Mouse (Mus musculus): Measurements from ENCODE around the gene Trub1. TPM values are rescaled to one million over a fixed set of nuclear protein-coding genes. Genes with fewer than 3 reads are reported as not detected.

Trub1 gene
- polyA plus RNA-seq (2012; fragmentation: generic; extraction: Trizol): 4.7 TPM

GRCm38 (mm10) chr19:57452492-57453217 lies at the start of gene Trub1:
TSS of gene Trub1 (plus strand) at chr19:57452912.
- TF ChIP-seq REST (IDR thresholded peaks at IDR 0.05; ENCODE audit: insufficient read depth, insufficient read length) (no peak), MYOG (IDR thresholded peaks at IDR 0.05; ENCODE audit: control insufficient read depth in 1 of 3, insufficient read depth in 1 of 3, insufficient read length in 2 of 3, low read depth in 2 of 3) (peak; percentile 20 to 79 (median 34)), TCF3 (IDR thresholded peaks at IDR 0.05; ENCODE audit: insufficient read length, low read depth) (no peak), CEBPB (IDR thresholded peaks at IDR 0.05; ENCODE audit: insufficient read depth, poor library complexity, severe bottlenecking) (no peak), TCF12 (IDR thresholded peaks at IDR 0.05; ENCODE audit: insufficient read depth, poor library complexity, severe bottlenecking) (no peak), POLR2A (IDR thresholded peaks at IDR 0.05; ENCODE audit: insufficient read length, low read depth) (peak; percentile 86), SRF (IDR thresholded peaks at IDR 0.05; ENCODE audit: control insufficient read depth, insufficient read length, low read depth) (peak; percentile 61), MAX (IDR thresholded peaks at IDR 0.05; ENCODE audit: low read depth) (peak; percentile 19), E2F4 (IDR thresholded peaks at IDR 0.05; ENCODE audit: insufficient read depth) (no peak), MYOD1 (IDR thresholded peaks at IDR 0.05; ENCODE audit: control insufficient read depth in 1 of 3, insufficient read length in 2 of 3, low read depth in 2 of 3) (peak in 2 of 3 experiments; percentile 69 to 72), POLR2AphosphoS2 (IDR thresholded peaks at IDR 0.05; ENCODE audit: insufficient read length, low read depth) (peak; percentile 65), USF1 (IDR thresholded peaks at IDR 0.05; ENCODE audit: low read depth) (no peak)
- Histone ChIP-seq H3K4me3 (peak within 1 kb of the TSS; percentile 43), H3K4me2 (ENCODE audit: low read depth) (peak within 1 kb of the TSS; percentile 95), H3ac (ENCODE audit: control insufficient read depth, insufficient read length) (peak within 1 kb of the TSS; percentile 64), H3K27me3 (ENCODE audit: control insufficient read depth, insufficient read depth, insufficient read length) (no peaks in the 10 kb centered on the region), H3K79me2 (ENCODE audit: control insufficient read depth, insufficient read depth) (no peaks in the 10 kb centered on the region), H3K36me3 (ENCODE audit: control insufficient read depth, insufficient read depth) (no peaks in the 10 kb centered on the region)

DNA sequence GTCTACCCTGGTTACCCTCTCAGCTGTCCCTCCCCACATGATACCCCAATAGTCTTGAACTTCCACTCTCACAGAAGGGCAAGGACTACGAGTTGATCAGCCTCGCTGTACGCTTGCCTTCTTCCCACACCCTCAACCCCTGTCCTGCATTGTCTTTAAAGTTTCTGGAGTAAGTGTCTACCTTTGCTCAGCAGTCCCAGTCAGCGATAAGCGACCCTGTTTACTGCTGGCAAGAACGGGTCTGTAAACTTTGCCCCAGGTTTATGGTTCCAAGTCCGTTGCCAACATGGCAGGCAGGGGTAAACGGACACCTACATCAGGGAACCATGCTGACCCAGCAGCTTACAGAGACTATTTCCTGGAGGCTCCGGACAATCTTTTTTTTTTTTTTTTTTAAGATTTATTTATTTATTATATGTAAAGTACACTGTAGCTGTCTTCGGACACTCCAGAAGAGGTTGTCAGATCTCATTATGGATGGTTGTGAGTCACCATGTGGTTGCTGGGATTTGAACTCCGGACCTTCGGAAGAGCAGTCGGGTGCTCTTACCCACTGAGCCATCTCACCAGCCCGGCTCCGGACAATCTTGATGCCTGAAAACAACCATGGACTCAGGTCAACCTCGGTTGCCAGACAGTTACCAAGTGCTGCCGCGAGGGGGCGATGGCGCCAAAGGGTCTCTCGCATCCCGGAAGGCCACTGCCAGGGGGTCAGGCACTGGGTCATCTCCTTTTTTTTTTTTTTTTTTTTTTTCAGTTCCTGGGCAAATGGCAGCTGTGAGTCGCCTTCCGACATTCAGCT lies 48.8 kb upstream of the Trub1 start:
- no peak overlapping the region for H3K4me3 ChIP-seq
- no peak overlapping the region for H3ac ChIP-seq (ENCODE audit: control insufficient read depth, insufficient read length)
- no peaks in the 10 kb centered on the region for H3K79me2 ChIP-seq (ENCODE audit: control insufficient read depth, insufficient read depth)
- H3K36me3 ChIP-seq (ENCODE audit: control insufficient read depth, insufficient read depth): no peaks in the 10 kb centered on the region
- no peak for TF ChIP-seq USF1 (IDR thresholded peaks at IDR 0.05; ENCODE audit: low read depth)
- no peak for TF ChIP-seq MYOD1 (IDR thresholded peaks at IDR 0.05; ENCODE audit: control insufficient read depth in 1 of 3, insufficient read length in 2 of 3, low read depth in 2 of 3)
- TF ChIP-seq REST (IDR thresholded peaks at IDR 0.05; ENCODE audit: insufficient read depth, insufficient read length): no peak
- TF ChIP-seq MYOG (IDR thresholded peaks at IDR 0.05; ENCODE audit: control insufficient read depth in 1 of 3, insufficient read depth in 1 of 3, insufficient read length in 2 of 3, low read depth in 2 of 3): no peak
- TF ChIP-seq POLR2AphosphoS2 (IDR thresholded peaks at IDR 0.05; ENCODE audit: insufficient read length, low read depth): no peak
- no peak for TF ChIP-seq CEBPB (IDR thresholded peaks at IDR 0.05; ENCODE audit: insufficient read depth, poor library complexity, severe bottlenecking)
- no peak for TF ChIP-seq MAX (IDR thresholded peaks at IDR 0.05; ENCODE audit: low read depth)
- no peak for TF ChIP-seq TCF3 (IDR thresholded peaks at IDR 0.05; ENCODE audit: insufficient read length, low read depth)
- TF ChIP-seq TCF12 (IDR thresholded peaks at IDR 0.05; ENCODE audit: insufficient read depth, poor library complexity, severe bottlenecking): no peak
- no peak for TF ChIP-seq SRF (IDR thresholded peaks at IDR 0.05; ENCODE audit: control insufficient read depth, insufficient read length, low read depth)
- no peaks in the 10 kb centered on the region for H3K27me3 ChIP-seq (ENCODE audit: control insufficient read depth, insufficient read depth, insufficient read length)
- peak overlapping the region; percentile 33 for H3K4me2 ChIP-seq (ENCODE audit: low read depth)

DNA sequence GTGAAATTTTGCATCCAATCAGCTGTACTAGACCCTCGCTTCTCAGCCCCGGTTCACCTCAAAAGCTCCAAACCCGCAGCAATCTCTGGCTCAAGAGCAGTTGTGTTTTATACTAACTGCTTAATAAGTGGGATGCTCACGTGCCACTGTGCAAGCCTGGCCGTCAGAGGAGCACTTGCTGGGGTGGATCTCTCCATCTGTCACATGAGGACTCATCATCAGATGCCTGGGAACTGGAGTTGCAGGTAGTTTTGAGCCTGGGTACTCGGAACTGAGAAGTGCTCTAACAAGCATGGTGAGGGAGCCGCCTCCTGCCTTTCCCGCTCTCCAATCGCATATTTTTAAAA lies 48.2 kb upstream of the Trub1 start:
- no peak overlapping the region for H3K4me3 ChIP-seq
- TF ChIP-seq MYOD1 (IDR thresholded peaks at IDR 0.05; ENCODE audit: control insufficient read depth in 1 of 3, insufficient read length in 2 of 3, low read depth in 2 of 3): no peak
- no peak for TF ChIP-seq POLR2A (IDR thresholded peaks at IDR 0.05; ENCODE audit: insufficient read length, low read depth)
- TF ChIP-seq REST (IDR thresholded peaks at IDR 0.05; ENCODE audit: insufficient read depth, insufficient read length): no peak
- TF ChIP-seq SRF (IDR thresholded peaks at IDR 0.05; ENCODE audit: control insufficient read depth, insufficient read length, low read depth): no peak
- no peak for TF ChIP-seq POLR2AphosphoS2 (IDR thresholded peaks at IDR 0.05; ENCODE audit: insufficient read length, low read depth)
- no peak for TF ChIP-seq MAX (IDR thresholded peaks at IDR 0.05; ENCODE audit: low read depth)
- TF ChIP-seq CEBPB (IDR thresholded peaks at IDR 0.05; ENCODE audit: insufficient read depth, poor library complexity, severe bottlenecking): no peak
- TF ChIP-seq USF1 (IDR thresholded peaks at IDR 0.05; ENCODE audit: low read depth): no peak
- TF ChIP-seq TCF3 (IDR thresholded peaks at IDR 0.05; ENCODE audit: insufficient read length, low read depth): no peak
- no peak for TF ChIP-seq E2F4 (IDR thresholded peaks at IDR 0.05; ENCODE audit: insufficient read depth)
- no peak for TF ChIP-seq TCF12 (IDR thresholded peaks at IDR 0.05; ENCODE audit: insufficient read depth, poor library complexity, severe bottlenecking)
- TF ChIP-seq MYOG (IDR thresholded peaks at IDR 0.05; ENCODE audit: control insufficient read depth in 1 of 3, insufficient read depth in 1 of 3, insufficient read length in 2 of 3, low read depth in 2 of 3): no peak

DNA sequence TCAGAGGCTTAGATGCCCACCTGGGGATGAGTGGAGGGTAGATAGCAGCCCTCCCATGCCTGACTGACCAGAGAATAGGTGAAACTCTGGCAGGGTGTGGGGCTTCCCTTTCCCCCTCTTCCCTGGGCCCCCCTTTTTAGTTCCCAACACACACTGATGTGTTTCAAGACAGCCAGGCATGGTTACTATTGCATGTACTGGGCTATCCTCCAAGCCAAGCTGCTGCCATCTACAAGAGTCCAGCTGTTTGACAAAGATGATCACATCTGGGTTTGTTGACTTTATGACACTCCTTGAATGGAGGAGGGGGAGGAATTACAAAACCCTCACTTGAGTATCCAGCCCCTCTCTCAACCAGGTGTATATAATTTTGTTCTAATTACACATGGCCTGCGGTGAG lies 44.8 kb upstream of the Trub1 start:
- Histone ChIP-seq H3K79me2 (ENCODE audit: control insufficient read depth, insufficient read depth) (no peaks in the 10 kb centered on the region), H3ac (ENCODE audit: control insufficient read depth, insufficient read length) (no peak overlapping the region), H3K4me3 (no peak overlapping the region), H3K36me3 (ENCODE audit: control insufficient read depth, insufficient read depth) (no peaks in the 10 kb centered on the region), H3K27me3 (ENCODE audit: control insufficient read depth, insufficient read depth, insufficient read length) (no peaks in the 10 kb centered on the region), H3K4me2 (ENCODE audit: low read depth) (no peak overlapping the region)
- TF ChIP-seq REST (IDR thresholded peaks at IDR 0.05; ENCODE audit: insufficient read depth, insufficient read length) (no peak), CEBPB (IDR thresholded peaks at IDR 0.05; ENCODE audit: insufficient read depth, poor library complexity, severe bottlenecking) (no peak), E2F4 (IDR thresholded peaks at IDR 0.05; ENCODE audit: insufficient read depth) (no peak), POLR2AphosphoS2 (IDR thresholded peaks at IDR 0.05; ENCODE audit: insufficient read length, low read depth) (no peak), USF1 (IDR thresholded peaks at IDR 0.05; ENCODE audit: low read depth) (no peak), TCF3 (IDR thresholded peaks at IDR 0.05; ENCODE audit: insufficient read length, low read depth) (no peak), MYOD1 (IDR thresholded peaks at IDR 0.05; ENCODE audit: control insufficient read depth in 1 of 3, insufficient read length in 2 of 3, low read depth in 2 of 3) (no peak), MYOG (IDR thresholded peaks at IDR 0.05; ENCODE audit: control insufficient read depth in 1 of 3, insufficient read depth in 1 of 3, insufficient read length in 2 of 3, low read depth in 2 of 3) (no peak), MAX (IDR thresholded peaks at IDR 0.05; ENCODE audit: low read depth) (no peak), SRF (IDR thresholded peaks at IDR 0.05; ENCODE audit: control insufficient read depth, insufficient read length, low read depth) (no peak), POLR2A (IDR thresholded peaks at IDR 0.05; ENCODE audit: insufficient read length, low read depth) (no peak), TCF12 (IDR thresholded peaks at IDR 0.05; ENCODE audit: insufficient read depth, poor library complexity, severe bottlenecking) (no peak)

More for the DNA sequence above, 48.2 kb upstream of the Trub1 start:
- no peaks in the 10 kb centered on the region for H3K27me3 ChIP-seq (ENCODE audit: control insufficient read depth, insufficient read depth, insufficient read length)
- no peaks in the 10 kb centered on the region for H3K79me2 ChIP-seq (ENCODE audit: control insufficient read depth, insufficient read depth)
- H3K4me2 ChIP-seq (ENCODE audit: low read depth): peak overlapping the region; percentile 33
- H3ac ChIP-seq (ENCODE audit: control insufficient read depth, insufficient read length): no peak overlapping the region
- H3K36me3 ChIP-seq (ENCODE audit: control insufficient read depth, insufficient read depth): no peaks in the 10 kb centered on the region
